Mouse (Mus musculus) erythroblast, embryonic 14.5 days (primary cell): ENCODE data around the gene Kcnc1. TPM values are rescaled to one million over a fixed set of nuclear protein-coding genes. Genes with fewer than 3 reads are reported as not detected.

ENCODE experiments used
- H3K27me3 ChIP-seq: 2 replicates; pipeline ENCODE4 v1.6.1; 2012; ENCODE audit warnings: inconsistent platforms; ENCODE audit not compliant: control insufficient read depth
- H3K36me3 ChIP-seq: 2 replicates; pipeline ENCODE4 v1.6.1; 2012; ENCODE audit warnings: mild to moderate bottlenecking, inconsistent platforms; ENCODE audit not compliant: control insufficient read depth
- H3K4me1 ChIP-seq: 2 replicates; pipeline ENCODE4 v1.6.1; 2012; ENCODE audit warnings: inconsistent platforms; ENCODE audit not compliant: control insufficient read depth
- H3K4me3 ChIP-seq: replicated peaks from 2 replicates; pipeline ENCODE3; 2012; ENCODE audit warnings: moderate library complexity, mild to moderate bottlenecking, inconsistent platforms
- H3K9me3 ChIP-seq: 2 replicates; pipeline ENCODE4 v1.6.1; 2012; ENCODE audit warnings: low read length, inconsistent platforms, mixed read lengths; ENCODE audit not compliant: control insufficient read depth
- GATA1 ChIP-seq: IDR thresholded peaks from 2 replicates; pipeline ENCODE4 v1.6.1; 2012; ENCODE audit warnings: low read length, inconsistent platforms, mixed read lengths
- TAL1 ChIP-seq: IDR thresholded peaks from 3 replicates; pipeline ENCODE4 v1.6.1; 2012; ENCODE audit warnings: low read length, inconsistent platforms, mixed read lengths
- polyA plus RNA-seq: library from polyadenylated mRNA; stranded (reverse); fragments of >175 nt; gene quantifications from 2 replicates; pipeline ENCODE4 v1.2.3, GENCODE M21; 2012

The Kcnc1 gene
- polyA plus RNA-seq, 1 experiment, result 0.01 TPM

DNA sequence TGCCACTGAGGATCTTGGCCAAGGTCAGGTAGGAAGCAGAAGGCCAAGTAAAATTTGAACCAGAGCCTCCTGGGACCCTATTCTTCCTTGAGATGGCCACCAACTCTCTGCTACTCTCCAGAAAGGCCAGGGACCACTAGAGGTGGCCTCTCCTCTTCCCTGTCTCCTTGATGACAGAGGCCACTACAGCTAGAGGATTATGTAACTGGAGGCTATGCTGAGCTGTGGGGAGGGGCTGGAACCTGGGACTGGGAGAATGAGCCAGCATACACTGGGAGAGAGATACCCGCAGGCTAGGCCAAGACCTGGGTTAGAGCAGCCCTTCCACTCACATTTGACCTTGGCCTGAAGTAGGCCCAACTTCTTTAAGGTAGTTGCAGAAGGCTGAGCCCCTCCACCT is 3.4 kb downstream of the Kcnc1 start:
- H3K9me3 ChIP-seq, result peaks cover 5% of the 10 kb centered on the region; the same call in 1 of the 2 replicates
- no peaks in the 10 kb centered on the region for H3K36me3 ChIP-seq
- TF ChIP-seq GATA1 (no peak), TAL1 (no peak)
- no peak overlapping the region for H3K4me3 ChIP-seq
- H3K27me3 ChIP-seq, result peaks cover 53% of the 10 kb centered on the region
- H3K4me1 ChIP-seq, result no peaks in the 10 kb centered on the region

DNA sequence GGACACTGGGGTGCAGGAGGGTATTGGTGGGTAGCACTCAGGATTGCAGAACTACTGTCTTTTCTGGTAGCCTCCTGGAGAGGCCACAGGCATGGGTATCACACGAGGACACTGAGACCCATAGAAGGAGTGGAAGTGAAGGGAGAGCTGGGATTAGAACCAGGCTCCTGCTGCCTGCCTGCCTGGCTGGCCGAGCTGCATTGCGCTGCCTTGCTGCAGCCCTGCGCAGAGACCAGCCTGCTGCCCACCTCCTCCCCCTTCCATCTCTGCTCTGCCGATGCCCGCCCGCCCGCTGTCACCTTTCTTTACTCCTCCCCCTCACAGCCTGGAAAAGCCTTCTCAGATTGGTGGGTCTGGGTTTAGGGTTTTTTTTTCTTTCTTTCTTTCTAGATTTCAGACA is 4.0 kb downstream of the Kcnc1 start:
- H3K9me3 ChIP-seq, result peaks cover 5% of the 10 kb centered on the region; the same call in 1 of the 2 replicates
- H3K36me3 ChIP-seq, result no peaks in the 10 kb centered on the region
- no peaks in the 10 kb centered on the region for H3K4me1 ChIP-seq
- H3K27me3 ChIP-seq, result peaks cover 46% of the 10 kb centered on the region
- no peak overlapping the region for H3K4me3 ChIP-seq
- TF ChIP-seq TAL1 (no peak), GATA1 (no peak)

DNA sequence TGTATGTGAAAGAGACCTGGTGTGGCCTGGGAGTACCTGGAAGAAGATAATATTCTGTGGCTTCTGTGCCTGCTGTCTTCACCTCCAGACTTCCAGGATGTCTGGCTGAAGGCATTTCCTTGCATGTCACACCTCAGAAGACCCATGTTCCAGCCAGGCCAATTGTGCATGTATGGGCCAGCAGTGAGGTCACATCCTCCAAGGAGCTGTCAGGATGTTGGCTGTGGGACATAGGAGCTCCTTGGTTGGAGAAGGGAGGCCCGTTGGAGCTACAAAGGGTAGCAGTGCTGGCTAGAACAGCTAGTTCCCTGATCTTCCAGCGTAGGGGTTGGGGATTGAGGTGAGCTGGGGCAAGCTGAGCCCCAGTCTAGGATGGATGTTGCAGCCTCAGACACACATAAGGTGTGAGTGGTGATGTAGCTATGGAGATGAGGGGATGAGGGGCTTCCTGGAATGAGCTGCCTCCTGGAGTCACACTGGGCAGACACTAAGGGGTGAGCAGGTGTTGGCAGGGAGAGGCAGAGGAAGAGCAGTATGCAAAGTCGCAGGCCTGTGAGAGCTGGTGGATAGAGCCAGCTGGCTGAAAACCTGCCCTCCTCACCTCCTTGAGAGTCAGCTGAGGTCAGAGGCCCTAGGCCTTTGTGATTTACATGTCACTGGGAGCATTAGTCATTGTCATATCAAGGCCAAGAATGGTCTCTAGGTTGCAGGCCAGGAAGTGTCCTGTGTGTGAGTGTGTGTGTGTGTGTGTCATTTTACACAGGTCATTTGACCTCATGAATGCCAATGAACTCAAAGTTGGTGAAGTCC is 5.3 kb downstream of the Kcnc1 start:
- H3K9me3 ChIP-seq, result peaks cover 5% of the 10 kb centered on the region; the same call in 1 of the 2 replicates
- no peaks in the 10 kb centered on the region for H3K36me3 ChIP-seq
- H3K4me3 ChIP-seq, result no peak overlapping the region
- no peak for TF ChIP-seq TAL1
- TF ChIP-seq GATA1, result no peak
- H3K27me3 ChIP-seq, result peaks cover 34% of the 10 kb centered on the region
- no peaks in the 10 kb centered on the region for H3K4me1 ChIP-seq

DNA sequence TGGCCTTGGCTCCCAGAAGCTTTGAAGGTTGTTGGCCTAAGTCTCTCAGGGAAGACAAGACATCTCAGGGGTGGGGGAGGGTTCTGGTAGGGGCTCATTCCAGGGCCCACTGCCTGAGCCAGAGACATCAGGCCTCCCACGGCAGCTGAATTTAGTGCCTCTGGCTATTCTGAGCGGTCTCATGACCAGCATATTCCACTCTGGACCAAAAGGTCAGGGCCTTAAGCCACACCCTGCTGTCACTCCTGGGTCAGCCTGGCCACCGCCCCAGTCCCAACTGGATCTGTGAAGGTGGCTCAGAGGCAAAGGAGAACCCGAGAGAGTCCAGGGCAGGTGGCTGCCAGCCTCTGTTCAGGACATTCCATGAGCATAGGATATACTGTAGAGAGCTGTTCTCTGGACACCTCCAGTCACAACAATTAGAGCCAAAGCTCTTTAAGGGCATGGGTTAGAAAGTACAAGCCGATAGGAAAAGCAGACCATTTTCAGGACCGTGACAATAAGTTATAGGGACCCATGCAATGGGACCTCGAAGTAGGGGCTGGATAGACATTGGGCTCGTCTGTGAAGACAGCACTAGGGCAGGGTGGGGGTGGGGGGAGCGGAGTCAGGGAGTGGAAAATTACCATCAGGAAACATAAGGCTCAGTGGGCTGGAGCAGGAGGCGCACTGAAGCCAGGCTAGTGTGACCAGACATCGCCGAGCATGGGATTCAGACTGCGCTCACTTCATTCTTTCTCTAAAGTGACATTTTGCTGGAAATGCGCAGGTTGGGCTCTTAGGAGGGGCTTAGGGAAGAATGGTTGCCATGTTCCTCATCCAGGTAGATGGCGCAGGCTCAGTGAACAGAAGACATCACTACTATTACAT is 7.6 kb downstream of the Kcnc1 start:
- Histone ChIP-seq H3K36me3 (no peaks in the 10 kb centered on the region), H3K9me3 (no peaks in the 10 kb centered on the region), H3K4me3 (no peak overlapping the region), H3K4me1 (no peaks in the 10 kb centered on the region), H3K27me3 (peaks cover 11% of the 10 kb centered on the region)
- TF ChIP-seq GATA1 (no peak), TAL1 (no peak)

DNA sequence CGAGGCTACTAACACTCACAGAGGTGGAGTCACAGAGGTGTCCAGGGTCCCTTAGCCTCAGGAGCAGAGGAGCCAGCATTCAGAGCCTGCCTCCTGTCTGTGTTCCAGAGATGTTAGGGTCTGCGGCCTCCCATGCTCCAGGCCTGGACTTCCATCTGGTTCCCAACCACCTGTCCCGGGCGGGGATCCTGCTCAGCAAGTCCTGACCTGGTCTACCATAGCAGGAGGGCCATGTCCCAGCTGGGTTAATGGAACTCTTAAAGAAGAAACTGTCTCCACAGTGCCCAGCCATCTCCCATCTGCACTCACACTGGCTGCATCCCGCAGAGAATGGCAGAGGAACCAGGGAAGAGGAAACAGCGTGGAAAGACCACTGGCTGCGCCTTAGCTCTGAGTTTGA is 8.5 kb downstream of the Kcnc1 start:
- no peak for TF ChIP-seq TAL1
- TF ChIP-seq GATA1, result no peak
- Histone ChIP-seq H3K36me3 (no peaks in the 10 kb centered on the region), H3K9me3 (no peaks in the 10 kb centered on the region), H3K27me3 (peaks cover 2% of the 10 kb centered on the region; the same call in 1 of the 2 replicates), H3K4me3 (no peak overlapping the region), H3K4me1 (no peaks in the 10 kb centered on the region)

DNA sequence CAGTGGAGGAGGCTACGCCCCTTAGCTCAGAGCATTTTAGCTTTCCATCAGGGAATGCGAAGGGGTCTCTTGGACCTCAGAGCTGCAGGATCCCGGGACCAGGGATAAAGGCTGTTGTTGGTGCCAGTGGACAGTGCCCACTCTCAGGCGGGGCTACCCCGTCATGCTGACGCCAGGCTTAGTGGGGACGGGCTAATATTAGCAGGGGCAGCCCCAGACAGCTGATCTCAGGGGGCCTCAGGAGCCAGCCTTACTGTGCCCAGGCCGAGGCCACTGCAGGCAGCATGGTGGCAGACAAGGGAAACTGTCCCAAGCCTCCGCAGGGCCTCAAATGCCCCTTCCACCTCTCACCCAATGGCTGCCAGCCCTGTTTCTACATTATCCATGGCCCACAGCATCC is 12.3 kb downstream of the Kcnc1 start:
- Histone ChIP-seq H3K36me3 (no peaks in the 10 kb centered on the region), H3K27me3 (no peaks in the 10 kb centered on the region), H3K4me1 (no peaks in the 10 kb centered on the region), H3K4me3 (no peak overlapping the region), H3K9me3 (no peaks in the 10 kb centered on the region)
- TF ChIP-seq TAL1, result no peak

DNA sequence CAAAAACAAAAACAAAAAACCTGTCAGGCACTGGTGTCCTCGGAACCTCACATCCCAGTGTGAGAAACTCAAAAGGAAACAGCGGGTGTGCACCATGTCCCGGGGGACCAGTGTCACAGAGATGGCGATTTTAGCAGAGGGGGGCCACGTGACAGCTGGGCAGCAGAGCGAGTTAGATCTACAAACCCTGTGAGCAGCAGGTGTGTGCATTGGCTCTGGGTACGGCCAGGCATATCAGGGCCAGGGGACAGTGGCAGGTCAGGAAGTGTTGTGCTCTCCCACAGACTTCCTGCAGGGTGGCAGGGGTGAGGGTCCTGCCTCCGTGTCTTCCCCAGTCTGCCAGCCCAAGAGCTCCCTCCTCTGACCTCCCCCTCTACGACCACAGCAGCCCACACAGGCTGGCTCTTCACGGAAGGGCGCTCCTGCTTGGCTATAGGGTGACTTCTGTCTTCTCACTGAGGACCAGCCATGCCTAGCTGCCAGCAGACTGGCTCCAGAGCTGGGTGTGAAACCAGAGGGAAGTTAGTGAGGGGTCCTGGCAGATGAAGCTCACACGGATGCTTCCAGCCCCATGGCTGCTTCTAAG is 13.0 kb downstream of the Kcnc1 start:
- no peak for TF ChIP-seq GATA1
- no peak for TF ChIP-seq TAL1
- no peaks in the 10 kb centered on the region for H3K4me1 ChIP-seq
- H3K36me3 ChIP-seq, result no peaks in the 10 kb centered on the region
- no peaks in the 10 kb centered on the region for H3K9me3 ChIP-seq
- no peaks in the 10 kb centered on the region for H3K27me3 ChIP-seq
- H3K4me3 ChIP-seq, result no peak overlapping the region

DNA sequence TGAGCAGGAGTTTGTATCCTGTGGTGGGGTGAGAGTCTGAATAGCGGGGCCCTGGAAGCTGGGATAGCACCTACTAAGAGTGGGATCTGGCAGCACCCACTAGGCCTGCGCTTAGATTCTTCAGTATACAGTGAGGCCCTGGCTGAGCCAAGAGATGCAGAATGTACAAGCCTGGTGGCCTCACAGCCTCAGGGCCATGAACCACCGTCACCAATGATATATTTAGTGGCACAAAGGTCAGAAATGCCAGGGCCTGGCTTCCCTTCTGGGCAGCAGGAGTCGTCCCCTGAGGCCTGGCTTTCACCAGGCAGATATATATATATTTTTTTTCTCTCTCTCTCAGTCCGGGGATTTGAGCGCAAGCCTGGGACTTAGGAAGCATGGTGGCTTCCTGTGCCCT is 14.4 kb downstream of the Kcnc1 start:
- no peaks in the 10 kb centered on the region for H3K36me3 ChIP-seq
- H3K4me3 ChIP-seq, result no peak overlapping the region
- no peaks in the 10 kb centered on the region for H3K27me3 ChIP-seq
- TF ChIP-seq TAL1, result no peak
- no peak for TF ChIP-seq GATA1
- no peaks in the 10 kb centered on the region for H3K9me3 ChIP-seq
- no peaks in the 10 kb centered on the region for H3K4me1 ChIP-seq

DNA sequence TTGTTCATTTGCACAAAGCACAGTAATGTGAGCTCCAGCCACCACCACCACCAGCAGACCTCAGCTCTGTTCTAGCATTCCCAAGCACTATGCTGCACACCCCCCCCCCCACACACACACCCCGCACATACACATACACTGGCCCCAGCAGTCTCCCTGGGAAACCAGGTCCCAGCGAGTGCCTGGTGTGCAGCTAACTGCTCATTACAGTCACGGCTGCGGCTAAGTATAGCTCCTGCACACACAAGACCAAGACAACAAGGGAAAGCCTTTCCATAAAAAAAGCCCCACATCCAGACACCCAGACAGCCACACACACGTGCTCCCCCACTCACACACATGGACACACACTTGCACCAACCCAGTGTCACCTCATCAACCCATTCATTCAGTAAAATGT is 16.5 kb downstream of the Kcnc1 start:
- no peak overlapping the region for H3K4me3 ChIP-seq
- no peaks in the 10 kb centered on the region for H3K9me3 ChIP-seq
- H3K36me3 ChIP-seq, result no peaks in the 10 kb centered on the region
- H3K4me1 ChIP-seq, result no peaks in the 10 kb centered on the region
- H3K27me3 ChIP-seq, result no peaks in the 10 kb centered on the region
- TF ChIP-seq TAL1 (no peak), GATA1 (no peak)
